Mouse (Mus musculus): ENCODE measurements at regions not wholly inside any gene's neighbourhood (a gene's known extent, or its start where the extent isn't known, plus 50 kb on each side); places are given as distances from the start of the nearest gene placed in this dataset.

- no peak overlapping the region for H3ac ChIP-seq (ENCODE audit: control insufficient read depth, insufficient read length)
- no peaks in the 10 kb centered on the region for H3K36me3 ChIP-seq (ENCODE audit: control insufficient read depth, insufficient read depth)
- no peaks in the 10 kb centered on the region for H3K27me3 ChIP-seq (ENCODE audit: control insufficient read depth, insufficient read depth, insufficient read length)
- no peak overlapping the region for H3K4me3 ChIP-seq
- no peak overlapping the region for H3K4me2 ChIP-seq (ENCODE audit: low read depth)
- no peak for TF ChIP-seq POLR2A (IDR thresholded peaks at IDR 0.05; ENCODE audit: insufficient read length, low read depth)
- no peak for TF ChIP-seq TCF12 (IDR thresholded peaks at IDR 0.05; ENCODE audit: insufficient read depth, poor library complexity, severe bottlenecking)
- no peak for TF ChIP-seq USF1 (IDR thresholded peaks at IDR 0.05; ENCODE audit: low read depth)
- no peak for TF ChIP-seq MYOD1 (IDR thresholded peaks at IDR 0.05; ENCODE audit: control insufficient read depth in 1 of 3, insufficient read length in 2 of 3, low read depth in 2 of 3)
- TF ChIP-seq CEBPB (IDR thresholded peaks at IDR 0.05; ENCODE audit: insufficient read depth, poor library complexity, severe bottlenecking), result no peak
- TF ChIP-seq MAX (IDR thresholded peaks at IDR 0.05; ENCODE audit: low read depth), result no peak
- no peak for TF ChIP-seq MYOG (IDR thresholded peaks at IDR 0.05; ENCODE audit: control insufficient read depth in 1 of 3, insufficient read depth in 1 of 3, insufficient read length in 2 of 3, low read depth in 2 of 3)
- no peaks in the 10 kb centered on the region for H3K79me2 ChIP-seq (ENCODE audit: control insufficient read depth, insufficient read depth)
Observed at GRCm38 (mm10) chr10:23403351-23403938, 52.9 kb upstream of the Eya4 start.

Data from myocyte (in vitro differentiated cells).